Mouse (Mus musculus) heart, postnatal 0 days (tissue): ENCODE measurements at regions not wholly inside any gene's neighbourhood (a gene's known extent, or its start where the extent isn't known, plus 50 kb on each side); places are given as distances from the start of the nearest gene placed in this dataset.

Experiments used
- CTCF ChIP-seq: IDR thresholded peaks from 2 replicates; pipeline ENCODE4 v1.5.1; 2016; ENCODE audit warnings: antibody characterized with exemption, control low read depth, low read depth
- EP300 ChIP-seq: IDR thresholded peaks from 2 replicates; pipeline ENCODE4 v1.6.1; 2016; ENCODE audit warnings: antibody characterized with exemption, low read depth

DNA sequence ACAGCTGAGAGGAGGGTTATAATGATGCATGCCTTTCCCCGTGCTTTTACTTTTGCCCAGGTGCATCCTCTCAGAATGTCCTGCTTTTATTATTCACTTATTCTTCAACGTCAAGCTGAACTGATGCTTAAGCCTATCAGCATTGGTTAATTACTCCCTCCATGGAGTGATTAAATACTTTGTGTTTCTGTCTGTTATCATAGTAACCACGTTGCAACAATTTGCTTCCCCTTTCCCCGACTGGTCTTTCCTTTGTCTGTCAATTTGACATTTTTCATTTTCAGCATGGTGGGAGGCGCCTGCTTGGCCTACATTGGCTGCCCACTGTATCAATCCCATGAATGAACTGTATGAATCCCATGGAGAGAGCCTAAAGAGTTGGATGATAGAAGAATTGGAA lies 101.8 kb downstream of the Ccdc71l start:
- no peak for TF ChIP-seq CTCF
- TF ChIP-seq EP300, result no peak
